ENCODE assay signal across 10 mouse cellular contexts in genomic region chr3:138053969-138054368, GRCm38 (mm10). TPM values are rescaled to one million over a fixed set of nuclear protein-coding genes. Genes with fewer than 3 reads are reported as not detected.
DNase-seq lines count a peak whose midpoint lies in the region; ATAC-seq and TF ChIP-seq lines count a peak whose summit lies in the region.
"Had no signal": no experiment of that assay in that cellular context is flagged by ENCODE, and none has a peak within 500 bp of the region (broad histone marks: within the 10 kb centered on the region; RNA-seq: fewer than 3 reads in every experiment).

No protein-coding gene starts in this region.

- H3K27me3 ChIP-seq in kidney, embryonic 16.5 days (ENCODE audit: insufficient read depth, low read length) = no peaks in the 10 kb centered on the region
- no peaks in the 10 kb centered on the region for H3K27me3 ChIP-seq in Patski
- H3K27me3 ChIP-seq in intestine, embryonic 14.5 days (replicated peaks; ENCODE audit: control insufficient read depth, insufficient read depth, low read length) = no peaks in the 10 kb centered on the region
- H3K27me3 ChIP-seq: liver, embryonic 15.5 days had no signal

- H3K36me3 ChIP-seq in kidney, embryonic 16.5 days (ENCODE audit: insufficient read depth, low read length) = no peaks in the 10 kb centered on the region
- no peaks in the 10 kb centered on the region for H3K36me3 ChIP-seq in intestine, embryonic 14.5 days (ENCODE audit: control insufficient read depth, insufficient read depth, low read length)
- H3K36me3 ChIP-seq: liver, embryonic 15.5 days had no signal

- H3K4me1 ChIP-seq in kidney, embryonic 16.5 days (ENCODE audit: insufficient read depth, low read length) = peaks cover 28% of the 10 kb centered on the region
- peaks cover 18% of the 10 kb centered on the region; the same call in 1 of the 2 replicates for H3K4me1 ChIP-seq in intestine, embryonic 14.5 days (replicated peaks; ENCODE audit: control insufficient read depth, insufficient read depth, low read length)

- H3K27ac ChIP-seq in kidney, embryonic 16.5 days (ENCODE audit: low read length) = peak overlapping the region; percentile 80
- H3K27ac ChIP-seq in intestine, embryonic 14.5 days (ENCODE audit: low read depth) = peak overlapping the region; percentile 54; the same call in 1 of the 2 replicates
- H3K27ac ChIP-seq: liver, embryonic 15.5 days had no signal

- in situ Hi-C loops in Patski (cut with MboI; ENCODE audit: low pct_unique_long_range_greater_than_20kb) = no loop called here

- H3K9ac ChIP-seq in kidney, embryonic 16.5 days (replicated peaks; ENCODE audit: low read length) = no peak overlapping the region
- H3K9ac ChIP-seq in intestine, embryonic 14.5 days (ENCODE audit: low read length) = no peak overlapping the region
- H3K9ac ChIP-seq: liver, embryonic 15.5 days had no signal

- DNase-seq in kidney, adult 11 months = no peak
- DNase-seq in Patski (ENCODE audit: low read depth, low spot score) = peak; percentile 75
- DNase-seq in fibroblast of lung, adult 2 months (ENCODE audit: low read depth) = peak; percentile 54
- no peak for DNase-seq in intestine, embryonic 14.5 days (ENCODE audit: low spot score)
- no peak for DNase-seq in B cell, adult 2 months
- no peak for DNase-seq in spleen, postnatal 10 days (ENCODE audit: low spot score in 2 of 2)
- no peak for DNase-seq in right cerebral cortex, postnatal 25 days
- DNase-seq: kidney, adult 2 months had no signal

- no peak overlapping the region for H3K4me3 ChIP-seq in kidney, embryonic 16.5 days (ENCODE audit: low read length)
- no peak overlapping the region for H3K4me3 ChIP-seq in intestine, embryonic 14.5 days (ENCODE audit: low read depth, low read length)
- H3K4me3 ChIP-seq: liver, embryonic 15.5 days had no signal

- POLR2A ChIA-PET in Patski (lab: Charles Lee) = no interaction called here

- no peaks in the 10 kb centered on the region for H3K9me3 ChIP-seq in kidney, embryonic 16.5 days (ENCODE audit: low read length)
- H3K9me3 ChIP-seq in intestine, embryonic 14.5 days (ENCODE audit: control insufficient read depth, low read length) = no peaks in the 10 kb centered on the region
- H3K9me3 ChIP-seq: liver, embryonic 15.5 days had no signal

- H3K4me2 ChIP-seq in kidney, embryonic 16.5 days (replicated peaks; ENCODE audit: low read depth, low read length) = no peak overlapping the region
- 0 out of 2 replicates have a peak overlapping the region, but pooled peaks have one; percentile 2 for H3K4me2 ChIP-seq in intestine, embryonic 14.5 days (ENCODE audit: low read length)
- H3K4me2 ChIP-seq: liver, embryonic 15.5 days had no signal

- CTCF ChIA-PET in Patski (lab: Charles Lee) = no interaction called here

- peak; percentile 84 for ATAC-seq in kidney, embryonic 16.5 days (ENCODE audit: low FRiP score, low TSS enrichment)
- ATAC-seq in Patski = peak; percentile 93
- no peak for ATAC-seq in intestine, embryonic 14.5 days (replicated peaks; ENCODE audit: low FRiP score, low TSS enrichment, low read depth)

- no peak for TF ChIP-seq CTCF in Patski (IDR thresholded peaks at IDR 0.05)

- 5% methylated on average over 4 of the region's 4 CpGs for WGBS in kidney, embryonic 16.5 days
- 3% methylated on average over 4 of the region's 4 CpGs for WGBS in intestine, embryonic 14.5 days

RNA-seq across cellular contexts. Expression of gene 1110002E22Rik, which starts 10.9 kb away (rescaled TPM):
- 0.52 and 0.54 TPM in 2 replicates for polyA plus RNA-seq in kidney, embryonic 16.5 days (2015; fragmentation: Nextera tagmentation; extraction: Ambion mirVana)
- polyA plus RNA-seq in Patski (2021) = 0.67 TPM
- polyA plus RNA-seq in intestine, embryonic 14.5 days (2014; fragmentation: Nextera tagmentation; extraction: Ambion mirVana) = 0.07 and 0.13 TPM in 2 replicates

RNA-seq across cellular contexts. Expression of gene Gm5105, which starts 13.2 kb away (rescaled TPM):
- polyA plus RNA-seq in kidney, embryonic 16.5 days (2015; fragmentation: Nextera tagmentation; extraction: Ambion mirVana) = 0.12 TPM in 1 of 2 replicates, not detected in the other
- 0.06 TPM for polyA plus RNA-seq in Patski (2021)
- 0.19 and 0.31 TPM in 2 replicates for polyA plus RNA-seq in intestine, embryonic 14.5 days (2014; fragmentation: Nextera tagmentation; extraction: Ambion mirVana)
- polyA plus RNA-seq: kidney, adult 2 months had no signal

Comparison
In these comparisons a context has a peak if more than half of its experiments do, and no peak if none do; other contexts are left out.
1. DNase-seq: peak in Patski (single experiment) and fibroblast of lung, adult 2 months (single experiment); none in kidney, adult 11 months (single experiment), intestine, embryonic 14.5 days (single experiment), B cell, adult 2 months (0 of 2), spleen, postnatal 10 days (0 of 2) and right cerebral cortex, postnatal 25 days (single experiment).